Mouse (Mus musculus) neural tube, embryonic 11.5 days (tissue): ENCODE measurements at regions not wholly inside any gene's neighbourhood (a gene's known extent, or its start where the extent isn't known, plus 50 kb on each side); places are given as distances from the start of the nearest gene placed in this dataset.
A peak's percentile ranks its signal among the peaks of the same experiment; 100 is the strongest.

ENCODE experiments used
- ATAC-seq: fragments of 200-750 bp; cut with Nextera tagmentation; 2 replicates; pipeline ENCODE4 v1.8.0; 2017; ENCODE audit warnings: moderate number of reproducible peaks, mild to moderate bottlenecking, moderate TSS enrichment, moderate library complexity; ENCODE audit not compliant: insufficient read depth, low FRiP score, low TSS enrichment
- DNase-seq: peaks from one replicate; pipeline ENCODE4 v3.0.0-alpha.2; 2015; ENCODE audit warnings: low spot score
- H3K27ac ChIP-seq: fragments of 300-500 bp; sonication (generic); 2 replicates; pipeline ENCODE4 v1.5.1; 2014; ENCODE audit warnings: low read depth, mild to moderate bottlenecking, low read length
- H3K27me3 ChIP-seq: fragments of 300-500 bp; sonication (generic); 2 replicates; pipeline ENCODE4 v1.6.1; 2014; ENCODE audit warnings: mild to moderate bottlenecking, low read length, mixed read lengths; ENCODE audit not compliant: control insufficient read depth, insufficient read depth
- H3K36me3 ChIP-seq: fragments of 300-500 bp; sonication (generic); 2 replicates; pipeline ENCODE4 v1.6.1; 2014; ENCODE audit warnings: mild to moderate bottlenecking, low read length, moderate library complexity, mixed read lengths; ENCODE audit not compliant: control insufficient read depth, insufficient read depth
- H3K4me1 ChIP-seq: fragments of 300-500 bp; sonication (generic); 2 replicates; pipeline ENCODE4 v1.6.1; 2014; ENCODE audit warnings: low read length, mixed read lengths; ENCODE audit not compliant: control insufficient read depth, insufficient read depth
- H3K4me2 ChIP-seq: fragments of 300-500 bp; sonication (generic); 2 replicates; pipeline ENCODE4 v1.6.1; 2014; ENCODE audit warnings: low read depth, mild to moderate bottlenecking, moderate library complexity
- H3K4me3 ChIP-seq: fragments of 300-500 bp; sonication (generic); 2 replicates; pipeline ENCODE4 v1.5.1; 2014; ENCODE audit warnings: low read depth, low read length
- H3K9ac ChIP-seq: fragments of 300-500 bp; sonication (generic); 2 replicates; pipeline ENCODE4 v1.6.1; 2014; ENCODE audit warnings: mild to moderate bottlenecking, low read length
- H3K9me3 ChIP-seq: fragments of 300-500 bp; sonication (generic); 2 replicates; pipeline ENCODE4 v1.6.1; 2016; ENCODE audit warnings: low read length; ENCODE audit not compliant: control insufficient read depth
- WGBS: fragments of 180-500 bp; shearing (Covaris S2); extraction: QIAGEN DNeasy Blood & Tissue Kit; methylation state at CpG from one replicate; pipeline ENCODE4 v1.1.7; 2014; 5-methylcytosine and 5-hydroxymethylcytosine counted together

- ATAC-seq = no peak
- no peaks in the 10 kb centered on the region for H3K9me3 ChIP-seq
- H3K27ac ChIP-seq = no peak overlapping the region
- no peak overlapping the region for H3K9ac ChIP-seq
- H3K27me3 ChIP-seq = no peaks in the 10 kb centered on the region
- H3K4me1 ChIP-seq = no peaks in the 10 kb centered on the region
- no peak overlapping the region for H3K4me3 ChIP-seq
- WGBS = 58% methylated on average over 1 of the region's 1 CpGs
- no peak for DNase-seq
- no peak overlapping the region for H3K4me2 ChIP-seq
- no peaks in the 10 kb centered on the region for H3K36me3 ChIP-seq
Measured at GRCm38 (mm10) chr6:107629376-107629775, 99.8 kb downstream of the Lrrn1 start.

GRCm38 (mm10) chr6:107645751-107646150 lies 116.2 kb downstream of the Lrrn1 start:
- Histone ChIP-seq H3K4me2 (no peak overlapping the region), H3K4me1 (no peaks in the 10 kb centered on the region), H3K36me3 (no peaks in the 10 kb centered on the region), H3K4me3 (no peak overlapping the region), H3K9me3 (no peaks in the 10 kb centered on the region), H3K27me3 (no peaks in the 10 kb centered on the region), H3K9ac (no peak overlapping the region), H3K27ac (no peak overlapping the region)
- DNase-seq (no peak), ATAC-seq (no peak; the same call in 1 of the 2 replicates)
- WGBS = 82% methylated on average over 2 of the region's 2 CpGs

- Histone ChIP-seq H3K27me3 (no peaks in the 10 kb centered on the region), H3K36me3 (no peaks in the 10 kb centered on the region), H3K27ac (no peak overlapping the region), H3K9ac (no peak overlapping the region), H3K4me2 (no peak overlapping the region), H3K9me3 (no peaks in the 10 kb centered on the region), H3K4me3 (no peak overlapping the region), H3K4me1 (no peaks in the 10 kb centered on the region)
- ATAC-seq = no peak
- DNase-seq = no peak
Measured at GRCm38 (mm10) chr6:107653840-107654523, 124.4 kb downstream of the Lrrn1 start.

GRCm38 (mm10) chr6:107657805-107658204 lies 128.2 kb downstream of the Lrrn1 start:
- H3K36me3 ChIP-seq = no peaks in the 10 kb centered on the region
- H3K27me3 ChIP-seq = no peaks in the 10 kb centered on the region
- no peak overlapping the region for H3K9ac ChIP-seq
- no peak for DNase-seq
- H3K4me2 ChIP-seq = no peak overlapping the region
- no peak for ATAC-seq
- no peak overlapping the region for H3K27ac ChIP-seq
- H3K4me1 ChIP-seq = no peaks in the 10 kb centered on the region
- WGBS = 90% methylated on average over 2 of the region's 2 CpGs
- H3K4me3 ChIP-seq = no peak overlapping the region
- H3K9me3 ChIP-seq = no peaks in the 10 kb centered on the region

- 71% methylated on average over 5 of the region's 5 CpGs for WGBS
- no peaks in the 10 kb centered on the region for H3K27me3 ChIP-seq
- ATAC-seq = no peak
Measured at GRCm38 (mm10) chr6:107661009-107661764, 131.6 kb downstream of the Lrrn1 start.

GRCm38 (mm10) chr6:107699298-107699697 lies 169.7 kb downstream of the Lrrn1 start:
- Histone ChIP-seq H3K27me3 (no peaks in the 10 kb centered on the region), H3K4me1 (no peaks in the 10 kb centered on the region), H3K36me3 (no peaks in the 10 kb centered on the region), H3K27ac (no peak overlapping the region), H3K9ac (no peak overlapping the region), H3K9me3 (no peaks in the 10 kb centered on the region), H3K4me2 (no peak overlapping the region), H3K4me3 (no peak overlapping the region)
- DNase-seq (no peak), ATAC-seq (no peak)
- 86% methylated on average over 4 of the region's 4 CpGs for WGBS

More at GRCm38 (mm10) chr6:107661009-107661764, 131.6 kb downstream of the Lrrn1 start:
- Histone ChIP-seq H3K4me2 (no peak overlapping the region), H3K36me3 (no peaks in the 10 kb centered on the region), H3K9ac (no peak overlapping the region), H3K4me1 (no peaks in the 10 kb centered on the region), H3K27ac (no peak overlapping the region), H3K9me3 (no peaks in the 10 kb centered on the region), H3K4me3 (no peak overlapping the region)
- no peak for DNase-seq

- ATAC-seq = no peak
Measured at GRCm38 (mm10) chr6:107708185-107708584, 178.6 kb downstream of the Lrrn1 start.

GRCm38 (mm10) chr6:107708608-107709007 lies 179.0 kb downstream of the Lrrn1 start:
- 88% methylated on average over 1 of the region's 1 CpGs for WGBS
- ATAC-seq = no peak
- no peak for DNase-seq

More at GRCm38 (mm10) chr6:107708185-107708584, 178.6 kb downstream of the Lrrn1 start:
- Histone ChIP-seq H3K4me1 (0 out of 2 replicates have a peak, but pooled peaks cover 3% of the 10 kb centered on the region), H3K9me3 (no peaks in the 10 kb centered on the region), H3K27me3 (no peaks in the 10 kb centered on the region), H3K4me3 (no peak overlapping the region), H3K4me2 (no peak overlapping the region), H3K27ac (no peak overlapping the region), H3K36me3 (no peaks in the 10 kb centered on the region), H3K9ac (no peak overlapping the region)
- no peak for DNase-seq
- 86% methylated on average over 2 of the region's 2 CpGs for WGBS

GRCm38 (mm10) chr6:107710360-107710759 lies 180.8 kb downstream of the Lrrn1 start:
- no peaks in the 10 kb centered on the region for H3K27me3 ChIP-seq
- no peak overlapping the region for H3K4me3 ChIP-seq
- no peaks in the 10 kb centered on the region for H3K9me3 ChIP-seq
- no peak overlapping the region for H3K9ac ChIP-seq
- H3K36me3 ChIP-seq = no peaks in the 10 kb centered on the region
- 0 out of 2 replicates have a peak, but pooled peaks cover 3% of the 10 kb centered on the region for H3K4me1 ChIP-seq
- 78% methylated on average over 5 of the region's 5 CpGs for WGBS
- H3K4me2 ChIP-seq = no peak overlapping the region
- peak; percentile 26 for DNase-seq
- H3K27ac ChIP-seq = no peak overlapping the region
- no peak for ATAC-seq

More at GRCm38 (mm10) chr6:107708608-107709007, 179.0 kb downstream of the Lrrn1 start:
- Histone ChIP-seq H3K27me3 (no peaks in the 10 kb centered on the region), H3K4me2 (no peak overlapping the region), H3K36me3 (no peaks in the 10 kb centered on the region), H3K4me1 (0 out of 2 replicates have a peak, but pooled peaks cover 3% of the 10 kb centered on the region), H3K9me3 (no peaks in the 10 kb centered on the region), H3K27ac (no peak overlapping the region), H3K9ac (no peak overlapping the region), H3K4me3 (no peak overlapping the region)
